Mouse (Mus musculus): Measurements from ENCODE around the gene Rnf10. TPM values are rescaled to one million over a fixed set of nuclear protein-coding genes. Genes with fewer than 3 reads are reported as not detected.

The Rnf10 gene
- polyA plus RNA-seq, 1 experiment from 2014 or later = 168 TPM

DNA sequence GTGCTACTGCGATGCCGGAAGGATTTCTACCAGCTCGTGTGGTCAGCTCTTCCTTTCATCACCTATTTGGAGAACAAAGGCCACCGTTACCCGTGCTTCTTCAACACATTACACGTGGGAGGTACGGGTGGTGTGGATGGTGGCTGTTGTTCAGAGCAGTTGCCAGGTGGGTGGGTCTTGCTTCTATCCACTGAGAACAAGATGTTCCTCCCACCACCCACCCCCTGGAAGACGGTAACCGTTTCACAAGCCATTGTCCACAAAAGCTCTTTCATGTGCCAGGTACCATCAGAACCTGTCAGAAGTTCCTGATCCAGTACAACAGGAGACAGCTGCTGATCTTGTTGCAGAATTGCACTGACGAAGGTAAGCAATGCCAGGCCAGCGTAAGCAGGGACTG lies 32.5 kb downstream of the Rnf10 start:
- H3K36me3 ChIP-seq (ENCODE audit: control insufficient read depth, insufficient read depth) = peaks cover 50% of the 10 kb centered on the region
- H3K4me1 ChIP-seq (replicated peaks; ENCODE audit: control insufficient read depth, insufficient read depth, low read length) = peaks cover 18% of the 10 kb centered on the region
- H3K27ac ChIP-seq (ENCODE audit: low read length) = no peak overlapping the region
- H3K4me2 ChIP-seq (ENCODE audit: low read length) = no peak overlapping the region
- no peak overlapping the region for H3K9ac ChIP-seq (replicated peaks; ENCODE audit: low read depth, low read length)
- WGBS = 85% methylated on average over 11 of the region's 11 CpGs
- no peaks in the 10 kb centered on the region for H3K9me3 ChIP-seq (ENCODE audit: control insufficient read depth, low read length)
- no peak overlapping the region for H3K4me3 ChIP-seq (replicated peaks; ENCODE audit: low read length)
- H3K27me3 ChIP-seq (replicated peaks; ENCODE audit: control insufficient read depth, insufficient read depth, low read length) = no peaks in the 10 kb centered on the region
- ATAC-seq = no peak

DNA sequence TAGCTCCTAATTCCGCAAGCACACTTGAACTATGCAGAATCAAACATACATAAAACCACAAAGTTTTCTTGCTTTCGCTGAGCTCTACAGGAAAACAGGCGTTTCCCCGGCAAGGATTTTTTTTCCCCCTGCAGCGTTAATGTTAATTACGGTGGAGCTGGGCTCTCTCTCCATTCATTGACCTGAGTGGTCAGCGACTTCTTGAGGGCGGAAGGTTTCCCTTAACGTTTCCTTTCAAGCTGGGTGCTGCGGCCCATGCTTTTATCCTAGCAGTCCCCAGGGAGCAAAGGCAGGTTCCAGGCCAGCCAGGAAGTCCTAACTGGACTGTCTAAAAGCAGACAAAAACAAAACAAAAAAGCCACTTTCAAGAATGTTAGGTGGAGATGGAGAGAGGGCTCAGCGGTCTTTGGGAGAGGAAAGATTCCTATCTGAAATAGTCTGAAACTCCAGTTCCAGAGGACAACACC lies 33.9 kb downstream of the Rnf10 start:
- no peak for ATAC-seq
- Histone ChIP-seq H3K9me3 (ENCODE audit: control insufficient read depth, low read length) (no peaks in the 10 kb centered on the region), H3K4me1 (replicated peaks; ENCODE audit: control insufficient read depth, insufficient read depth, low read length) (peaks cover 23% of the 10 kb centered on the region), H3K4me3 (replicated peaks; ENCODE audit: low read length) (peak overlapping the region; percentile 86), H3K4me2 (ENCODE audit: low read length) (peak overlapping the region; percentile 93), H3K9ac (replicated peaks; ENCODE audit: low read depth, low read length) (no peak overlapping the region), H3K27ac (ENCODE audit: low read length) (no peak overlapping the region), H3K36me3 (ENCODE audit: control insufficient read depth, insufficient read depth) (peaks cover 36% of the 10 kb centered on the region), H3K27me3 (replicated peaks; ENCODE audit: control insufficient read depth, insufficient read depth, low read length) (no peaks in the 10 kb centered on the region; the same call in 1 of the 2 replicates)
- WGBS = 5% methylated on average over 11 of the region's 11 CpGs

- H3K9me3 ChIP-seq (ENCODE audit: control insufficient read depth, low read length) = no peaks in the 10 kb centered on the region
- peaks cover 23% of the 10 kb centered on the region for H3K4me1 ChIP-seq (replicated peaks; ENCODE audit: control insufficient read depth, insufficient read depth, low read length)
- H3K4me3 ChIP-seq (replicated peaks; ENCODE audit: low read length) = peak overlapping the region; percentile 86
- H3K27ac ChIP-seq (ENCODE audit: low read length) = peak overlapping the region; percentile 47; the same call in 1 of the 2 replicates
- peaks cover 29% of the 10 kb centered on the region for H3K36me3 ChIP-seq (ENCODE audit: control insufficient read depth, insufficient read depth)
- peak; percentile 82 for ATAC-seq
- H3K27me3 ChIP-seq (replicated peaks; ENCODE audit: control insufficient read depth, insufficient read depth, low read length) = no peaks in the 10 kb centered on the region; the same call in 1 of the 2 replicates
- H3K9ac ChIP-seq (replicated peaks; ENCODE audit: low read depth, low read length) = peak overlapping the region; percentile 86
- under 1% methylated on average over 88 of the region's 88 CpGs for WGBS
- H3K4me2 ChIP-seq (ENCODE audit: low read length) = peak overlapping the region; percentile 93
These were observed 34.6 kb downstream of the Rnf10 start for GRCm38 (mm10) chr5:115237803-115238728.

- H3K9me3 ChIP-seq (ENCODE audit: control insufficient read depth, low read length) = no peaks in the 10 kb centered on the region
- H3K4me3 ChIP-seq (replicated peaks; ENCODE audit: low read length) = peak within 1 kb of the TSS; percentile 60
- H3K4me2 ChIP-seq (ENCODE audit: low read length) = peak within 1 kb of the TSS; percentile 78
- peaks cover 23% of the 10 kb centered on the region for H3K4me1 ChIP-seq (replicated peaks; ENCODE audit: control insufficient read depth, insufficient read depth, low read length)
- peaks cover 9% of the 10 kb centered on the region for H3K36me3 ChIP-seq (ENCODE audit: control insufficient read depth, insufficient read depth)
- H3K27ac ChIP-seq (ENCODE audit: low read length) = peak within 1 kb of the TSS; percentile 74
- peak within 1 kb of the TSS; percentile 73 for H3K9ac ChIP-seq (replicated peaks; ENCODE audit: low read depth, low read length)
- under 1% methylated on average over 21 of the region's 21 CpGs for WGBS
- peak; percentile 75 for ATAC-seq
- H3K27me3 ChIP-seq (replicated peaks; ENCODE audit: control insufficient read depth, insufficient read depth, low read length) = no peaks in the 10 kb centered on the region; the same call in 1 of the 2 replicates
These were observed 36.9 kb downstream of the Rnf10 start, which contains the start of gene Pop5 for GRCm38 (mm10) chr5:115235786-115236263. Gene Pop5 (plus strand): TSS chr5:115235836.

GRCm38 (mm10) chr5:115235323-115235771 lies 37.4 kb downstream of the Rnf10 start:
- WGBS = under 1% methylated on average over 45 of the region's 45 CpGs
- H3K4me1 ChIP-seq (replicated peaks; ENCODE audit: control insufficient read depth, insufficient read depth, low read length) = peaks cover 23% of the 10 kb centered on the region

GRCm38 (mm10) chr5:115234519-115234918 lies 38.2 kb downstream of the Rnf10 start:
- H3K9me3 ChIP-seq (ENCODE audit: control insufficient read depth, low read length) = no peaks in the 10 kb centered on the region
- peaks cover 23% of the 10 kb centered on the region for H3K4me1 ChIP-seq (replicated peaks; ENCODE audit: control insufficient read depth, insufficient read depth, low read length)
- no peak overlapping the region for H3K4me2 ChIP-seq (ENCODE audit: low read length)
- no peaks in the 10 kb centered on the region for H3K36me3 ChIP-seq (ENCODE audit: control insufficient read depth, insufficient read depth)
- WGBS = 43% methylated on average over 6 of the region's 6 CpGs
- no peaks in the 10 kb centered on the region; the same call in 1 of the 2 replicates for H3K27me3 ChIP-seq (replicated peaks; ENCODE audit: control insufficient read depth, insufficient read depth, low read length)
- no peak overlapping the region for H3K4me3 ChIP-seq (replicated peaks; ENCODE audit: low read length)
- H3K9ac ChIP-seq (replicated peaks; ENCODE audit: low read depth, low read length) = no peak overlapping the region
- ATAC-seq = no peak
- no peak overlapping the region for H3K27ac ChIP-seq (ENCODE audit: low read length)

More at GRCm38 (mm10) chr5:115235323-115235771, 37.4 kb downstream of the Rnf10 start:
- peak; percentile 71 for ATAC-seq
- H3K36me3 ChIP-seq (ENCODE audit: control insufficient read depth, insufficient read depth) = peaks cover 4% of the 10 kb centered on the region
- peak overlapping the region; percentile 73 for H3K9ac ChIP-seq (replicated peaks; ENCODE audit: low read depth, low read length)
- no peaks in the 10 kb centered on the region; the same call in 1 of the 2 replicates for H3K27me3 ChIP-seq (replicated peaks; ENCODE audit: control insufficient read depth, insufficient read depth, low read length)
- peak overlapping the region; percentile 60 for H3K4me3 ChIP-seq (replicated peaks; ENCODE audit: low read length)
- peak overlapping the region; percentile 78 for H3K4me2 ChIP-seq (ENCODE audit: low read length)
- no peaks in the 10 kb centered on the region for H3K9me3 ChIP-seq (ENCODE audit: control insufficient read depth, low read length)
- peak overlapping the region; percentile 74 for H3K27ac ChIP-seq (ENCODE audit: low read length)

GRCm38 (mm10) chr5:115233031-115233780 lies 39.5 kb downstream of the Rnf10 start:
- no peak overlapping the region for H3K4me2 ChIP-seq (ENCODE audit: low read length)
- no peak overlapping the region for H3K27ac ChIP-seq (ENCODE audit: low read length)
- H3K4me3 ChIP-seq (replicated peaks; ENCODE audit: low read length) = no peak overlapping the region
- no peaks in the 10 kb centered on the region; the same call in 1 of the 2 replicates for H3K27me3 ChIP-seq (replicated peaks; ENCODE audit: control insufficient read depth, insufficient read depth, low read length)
- H3K9me3 ChIP-seq (ENCODE audit: control insufficient read depth, low read length) = no peaks in the 10 kb centered on the region
- no peak for ATAC-seq
- WGBS = 88% methylated on average over 14 of the region's 14 CpGs
- peaks cover 16% of the 10 kb centered on the region for H3K4me1 ChIP-seq (replicated peaks; ENCODE audit: control insufficient read depth, insufficient read depth, low read length)
- no peak overlapping the region for H3K9ac ChIP-seq (replicated peaks; ENCODE audit: low read depth, low read length)
- H3K36me3 ChIP-seq (ENCODE audit: control insufficient read depth, insufficient read depth) = no peaks in the 10 kb centered on the region

DNA sequence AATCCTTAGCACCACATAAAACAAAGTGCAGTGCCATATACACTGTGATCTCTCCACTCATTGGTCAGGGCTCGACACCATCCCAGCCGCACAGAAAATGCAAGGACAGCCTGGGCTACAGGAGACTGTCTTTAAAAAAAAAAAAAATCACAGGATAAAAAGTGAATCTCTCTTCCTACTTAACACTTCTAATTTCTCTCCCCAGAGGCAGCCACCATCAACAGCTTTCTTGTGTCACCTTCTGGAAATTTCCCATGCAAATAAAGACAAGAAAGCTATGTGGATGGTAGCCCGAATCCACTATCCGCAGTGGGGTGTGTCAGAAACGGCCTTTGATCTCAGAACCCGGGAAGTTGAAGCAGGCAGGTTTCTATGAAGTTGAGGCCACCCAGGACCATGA lies 40.2 kb downstream of the Rnf10 start:
- no peak overlapping the region for H3K4me3 ChIP-seq (replicated peaks; ENCODE audit: low read length)
- H3K27ac ChIP-seq (ENCODE audit: low read length) = no peak overlapping the region
- ATAC-seq = no peak
- WGBS = 71% methylated on average over 6 of the region's 6 CpGs
- H3K36me3 ChIP-seq (ENCODE audit: control insufficient read depth, insufficient read depth) = no peaks in the 10 kb centered on the region
- H3K27me3 ChIP-seq (replicated peaks; ENCODE audit: control insufficient read depth, insufficient read depth, low read length) = no peaks in the 10 kb centered on the region; the same call in 1 of the 2 replicates
- peaks cover 14% of the 10 kb centered on the region for H3K4me1 ChIP-seq (replicated peaks; ENCODE audit: control insufficient read depth, insufficient read depth, low read length)
- H3K4me2 ChIP-seq (ENCODE audit: low read length) = no peak overlapping the region
- H3K9me3 ChIP-seq (ENCODE audit: control insufficient read depth, low read length) = no peaks in the 10 kb centered on the region
- H3K9ac ChIP-seq (replicated peaks; ENCODE audit: low read depth, low read length) = no peak overlapping the region
